ENCODE assay signal across 8 mouse cellular contexts in the genomic region with DNA sequence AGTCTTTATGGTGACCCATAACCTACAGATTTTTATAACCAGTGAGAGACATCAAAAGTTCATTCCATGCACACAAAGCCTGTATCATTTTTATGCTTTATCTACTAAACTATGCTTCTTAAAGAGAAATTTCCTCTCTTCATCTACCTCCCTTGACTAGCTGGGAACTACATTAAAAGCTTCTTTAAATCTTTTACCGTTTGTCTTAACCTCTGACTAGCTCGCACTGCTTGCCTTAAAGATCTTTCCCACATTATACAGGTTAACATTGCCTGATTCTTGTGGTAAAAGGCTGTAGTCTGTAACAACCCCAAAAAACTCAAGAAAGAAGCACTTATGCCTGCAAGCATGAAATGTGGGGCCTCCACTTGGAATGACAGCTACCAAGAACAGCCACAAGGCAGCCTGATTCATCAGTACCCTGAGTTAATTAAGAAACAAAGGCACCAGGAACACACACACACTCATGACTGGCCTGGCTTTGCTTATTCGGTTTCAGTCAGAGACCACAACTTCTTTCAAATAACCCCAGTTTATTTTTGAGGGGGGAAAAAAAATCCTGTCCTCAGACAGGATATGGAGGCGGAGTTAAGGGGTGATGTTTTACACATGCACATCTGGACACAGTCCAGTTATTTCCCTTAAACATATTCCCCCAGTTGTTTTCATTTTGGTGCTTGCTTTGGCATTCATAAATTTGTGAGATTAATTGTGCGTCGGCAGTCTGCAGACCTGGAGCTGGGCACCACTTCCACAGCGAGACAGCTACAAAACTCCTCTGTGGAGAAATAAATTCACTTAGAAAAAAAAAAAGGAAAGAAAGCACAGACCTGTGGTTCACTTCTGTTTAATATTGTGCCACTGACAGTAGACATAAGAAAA.
A peak's percentile ranks its signal among the peaks of the same experiment; 100 is the strongest.
DNase-seq lines count a peak whose midpoint lies in the region; ATAC-seq and TF ChIP-seq lines count a peak whose summit lies in the region.

No protein-coding gene starts in this region.

- H3K27me3 ChIP-seq in hindbrain, embryonic 11.5 days (ENCODE audit: control insufficient read depth, insufficient read depth, low read length): no peaks in the 10 kb centered on the region

- H3K4me3 ChIP-seq in layer of hippocampus, adult 2 months: no peak overlapping the region
- no peak overlapping the region for H3K4me3 ChIP-seq in hindbrain, embryonic 11.5 days (ENCODE audit: low read depth, low read length)

- WGBS in hindbrain, embryonic 11.5 days: 74% methylated on average over 7 of the region's 7 CpGs

- H3K9me3 ChIP-seq in hindbrain, embryonic 11.5 days (ENCODE audit: control insufficient read depth, low read length): no peaks in the 10 kb centered on the region

- H3K9ac ChIP-seq in hindbrain, embryonic 11.5 days (ENCODE audit: low read depth, low read length): no peak overlapping the region

- no peak for DNase-seq in layer of hippocampus, adult 2 months (ENCODE audit: low spot score in 2 of 2)
- no peak for DNase-seq in layer of hippocampus, adult 8-10 months (ENCODE audit: low spot score in 2 of 2)
- DNase-seq in embryo, embryonic 11 days: peak; percentile 68
- no peak for DNase-seq in hindbrain, embryonic 11.5 days (ENCODE audit: low spot score)
- DNase-seq in lung, postnatal 25 days (ENCODE audit: low spot score): peak; percentile 16
- DNase-seq in cerebellum, postnatal 10 days: no peak
- DNase-seq in layer of hippocampus, adult 11-12 months (ENCODE audit: low spot score): no peak
- DNase-seq in adrenal gland, postnatal 36 days: no peak

- H3K27ac ChIP-seq in layer of hippocampus, adult 2 months: peak overlapping the region; percentile 49
- H3K27ac ChIP-seq in hindbrain, embryonic 11.5 days (ENCODE audit: low read depth, low read length): peak overlapping the region; percentile 4; the same call in 1 of the 2 replicates

- no peaks in the 10 kb centered on the region for H3K36me3 ChIP-seq in hindbrain, embryonic 11.5 days (ENCODE audit: control insufficient read depth, insufficient read depth, low read length)

- peak; percentile 30 for TF ChIP-seq CTCF in layer of hippocampus, adult 2 months (conservative IDR thresholded peaks at IDR 0.05)

- ATAC-seq in hindbrain, embryonic 11.5 days (ENCODE audit: low FRiP score): no peak

- no peaks in the 10 kb centered on the region for H3K4me1 ChIP-seq in hindbrain, embryonic 11.5 days (replicated peaks; ENCODE audit: control insufficient read depth, insufficient read depth, low read length)

- H3K4me2 ChIP-seq in hindbrain, embryonic 11.5 days (replicated peaks; ENCODE audit: low read depth, low read length): no peak overlapping the region

Comparison
In these comparisons a context has a peak if more than half of its experiments do, and no peak if none do; other contexts are left out.
1. DNase-seq: peak in embryo, embryonic 11 days (single experiment) and lung, postnatal 25 days (single experiment); none in layer of hippocampus, adult 2 months (0 of 2), layer of hippocampus, adult 8-10 months (0 of 2), hindbrain, embryonic 11.5 days (single experiment), cerebellum, postnatal 10 days (0 of 2), layer of hippocampus, adult 11-12 months (single experiment) and adrenal gland, postnatal 36 days (0 of 2).